In the genomic region with DNA sequence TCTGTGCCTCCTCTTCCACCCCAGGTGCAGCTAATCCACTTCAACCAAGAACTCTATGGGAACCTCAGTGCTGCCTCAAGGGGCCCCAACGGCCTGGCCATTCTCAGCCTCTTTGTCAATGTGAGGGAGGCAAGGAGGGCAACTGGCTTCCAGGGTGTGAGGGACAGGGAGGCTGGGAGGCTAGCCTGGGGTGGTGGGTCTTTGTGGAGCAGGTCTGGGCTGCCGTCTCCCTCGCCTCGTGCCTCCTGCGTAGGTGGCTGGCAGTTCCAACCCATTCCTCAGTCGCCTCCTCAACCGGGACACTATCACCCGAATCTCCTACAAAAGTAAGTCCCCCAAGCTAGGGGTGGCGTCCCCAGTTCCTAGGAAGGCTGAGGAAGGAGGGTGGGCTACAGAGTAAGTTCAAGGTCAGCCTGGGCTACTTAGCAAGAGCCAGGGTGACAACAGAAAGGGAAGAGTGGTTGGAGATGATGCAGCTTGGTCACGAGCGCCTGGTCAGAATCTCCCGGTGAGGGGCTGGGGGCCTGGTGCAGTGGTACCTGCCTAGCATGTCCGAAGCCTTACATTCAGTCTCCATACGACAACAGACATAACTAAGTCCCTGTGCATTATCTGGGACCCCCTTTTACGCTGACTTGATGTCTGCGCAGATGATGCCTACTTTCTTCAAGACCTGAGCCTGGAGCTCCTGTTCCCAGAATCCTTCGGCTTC, we compare ENCODE assay signal across 10 mouse cellular contexts. TPM values are rescaled to one million over a fixed set of nuclear protein-coding genes. Genes with fewer than 3 reads are reported as not detected.
DNase-seq lines count a peak whose midpoint lies in the region; ATAC-seq and TF ChIP-seq lines count a peak whose summit lies in the region.
"Had no signal": no experiment of that assay in that cellular context is flagged by ENCODE, and none has a peak within 500 bp of the region (broad histone marks: within the 10 kb centered on the region; RNA-seq: fewer than 3 reads in every experiment).

No protein-coding gene starts in this region.

- intact Hi-C loops in left cerebral cortex, postnatal 25 days (cut with DNase I) = loop anchor here (10.0 kb wide), 1 partner anchor 238 kb away; a partner anchor contains a TSS

- no peak overlapping the region for H3K4me3 ChIP-seq in kidney, embryonic 15.5 days (replicated peaks)
- no peak overlapping the region for H3K4me3 ChIP-seq in kidney, embryonic 14.5 days (ENCODE audit: low read length)
- H3K4me3 ChIP-seq in forebrain, embryonic 14.5 days (ENCODE audit: low read depth, low read length) = peak overlapping the region; percentile 52; the same call in 1 of the 2 replicates
- 0 out of 2 replicates have a peak overlapping the region, but pooled peaks have one; percentile 58 for H3K4me3 ChIP-seq in midbrain, embryonic 12.5 days
- no peak overlapping the region for H3K4me3 ChIP-seq in liver, postnatal 0 days (ENCODE audit: low read depth, low read length)

- H3K4me1 ChIP-seq in kidney, embryonic 15.5 days = peaks cover 67% of the 10 kb centered on the region
- peaks cover 39% of the 10 kb centered on the region for H3K4me1 ChIP-seq in kidney, embryonic 14.5 days (ENCODE audit: control insufficient read depth, insufficient read depth, low read length)
- H3K4me1 ChIP-seq in forebrain, embryonic 14.5 days (ENCODE audit: control insufficient read depth, insufficient read depth, low read length) = peaks cover 34% of the 10 kb centered on the region
- peaks cover 72% of the 10 kb centered on the region for H3K4me1 ChIP-seq in midbrain, embryonic 12.5 days
- peaks cover 50% of the 10 kb centered on the region for H3K4me1 ChIP-seq in liver, postnatal 0 days (ENCODE audit: insufficient read depth)

- H3K9me3 ChIP-seq in kidney, embryonic 15.5 days (replicated peaks) = no peaks in the 10 kb centered on the region
- no peaks in the 10 kb centered on the region for H3K9me3 ChIP-seq in kidney, embryonic 14.5 days (ENCODE audit: control insufficient read depth, low read length)
- H3K9me3 ChIP-seq in forebrain, embryonic 14.5 days (replicated peaks; ENCODE audit: control insufficient read depth, low read length) = no peaks in the 10 kb centered on the region
- H3K9me3 ChIP-seq in midbrain, embryonic 12.5 days = no peaks in the 10 kb centered on the region
- no peaks in the 10 kb centered on the region for H3K9me3 ChIP-seq in liver, postnatal 0 days (ENCODE audit: low read length)

- no peaks in the 10 kb centered on the region for H3K36me3 ChIP-seq in kidney, embryonic 15.5 days
- no peaks in the 10 kb centered on the region for H3K36me3 ChIP-seq in kidney, embryonic 14.5 days (ENCODE audit: control insufficient read depth, insufficient read depth, low read length)
- no peaks in the 10 kb centered on the region for H3K36me3 ChIP-seq in forebrain, embryonic 14.5 days (ENCODE audit: control insufficient read depth, insufficient read depth, low read length)
- no peaks in the 10 kb centered on the region for H3K36me3 ChIP-seq in midbrain, embryonic 12.5 days
- H3K36me3 ChIP-seq in liver, postnatal 0 days (replicated peaks; ENCODE audit: insufficient read depth, low read length) = no peaks in the 10 kb centered on the region

- peak; percentile 7 for DNase-seq in adrenal gland, postnatal 10 days
- DNase-seq in adrenal gland, postnatal 14 days = no peak
- no peak for DNase-seq in forebrain, embryonic 14.5 days (ENCODE audit: low spot score)
- DNase-seq in left cerebral cortex, postnatal 25 days (ENCODE audit: low spot score in 2 of 2) = no peak
- no peak for DNase-seq in liver, postnatal 0 days

- no peak overlapping the region for H3K27ac ChIP-seq in kidney, embryonic 15.5 days
- H3K27ac ChIP-seq in kidney, embryonic 14.5 days (ENCODE audit: low read depth, low read length) = no peak overlapping the region
- H3K27ac ChIP-seq in forebrain, embryonic 14.5 days (ENCODE audit: low read depth, low read length) = 0 out of 2 replicates have a peak overlapping the region, but pooled peaks have one; percentile 82
- H3K27ac ChIP-seq in midbrain, embryonic 12.5 days (replicated peaks) = peak overlapping the region; percentile 88
- H3K27ac ChIP-seq in liver, postnatal 0 days (ENCODE audit: low read depth) = no peak overlapping the region

- ATAC-seq in kidney, embryonic 15.5 days (replicated peaks; ENCODE audit: low FRiP score) = no peak
- ATAC-seq in kidney, embryonic 14.5 days (ENCODE audit: low FRiP score, low TSS enrichment) = no peak
- no peak for ATAC-seq in forebrain, embryonic 14.5 days
- no peak for ATAC-seq in midbrain, embryonic 12.5 days (ENCODE audit: low FRiP score, low read depth)
- ATAC-seq in liver, postnatal 0 days = no peak

- H3K9ac ChIP-seq in kidney, embryonic 15.5 days = no peak overlapping the region
- no peak overlapping the region for H3K9ac ChIP-seq in kidney, embryonic 14.5 days (ENCODE audit: low read depth, low read length)
- H3K9ac ChIP-seq in forebrain, embryonic 14.5 days (ENCODE audit: low read length) = peak overlapping the region; percentile 38; the same call in 1 of the 2 replicates
- H3K9ac ChIP-seq in midbrain, embryonic 12.5 days (replicated peaks) = no peak overlapping the region
- H3K9ac ChIP-seq in liver, postnatal 0 days (replicated peaks) = no peak overlapping the region

- H3K27me3 ChIP-seq in kidney, embryonic 15.5 days = peaks cover 27% of the 10 kb centered on the region
- peaks cover 12% of the 10 kb centered on the region for H3K27me3 ChIP-seq in kidney, embryonic 14.5 days (ENCODE audit: control insufficient read depth, insufficient read depth, low read length)
- peaks cover 15% of the 10 kb centered on the region for H3K27me3 ChIP-seq in forebrain, embryonic 14.5 days (replicated peaks; ENCODE audit: control insufficient read depth, insufficient read depth, low read length)
- peaks cover 32% of the 10 kb centered on the region for H3K27me3 ChIP-seq in midbrain, embryonic 12.5 days
- H3K27me3 ChIP-seq in liver, postnatal 0 days (ENCODE audit: insufficient read depth, low read length) = peaks cover 31% of the 10 kb centered on the region

- no peak for TF ChIP-seq CTCF in liver, postnatal 0 days (IDR thresholded peaks at IDR 0.05; ENCODE audit: low read depth)

- peak overlapping the region; percentile 9; the same call in 1 of the 2 replicates for H3K4me2 ChIP-seq in kidney, embryonic 15.5 days
- H3K4me2 ChIP-seq in kidney, embryonic 14.5 days (replicated peaks; ENCODE audit: low read depth, low read length) = no peak overlapping the region
- H3K4me2 ChIP-seq in forebrain, embryonic 14.5 days (ENCODE audit: low read length) = peak overlapping the region; percentile 98
- peak overlapping the region; percentile 98 for H3K4me2 ChIP-seq in midbrain, embryonic 12.5 days (replicated peaks)
- H3K4me2 ChIP-seq in liver, postnatal 0 days (ENCODE audit: low read depth, low read length) = no peak overlapping the region

- TF ChIP-seq EP300 in liver, postnatal 0 days (IDR thresholded peaks at IDR 0.05; ENCODE audit: low read depth) = no peak

- WGBS in kidney, embryonic 15.5 days = 91% methylated on average over 17 of the region's 17 CpGs
- WGBS in kidney, embryonic 14.5 days = 92% methylated on average over 17 of the region's 17 CpGs
- 94% methylated on average over 17 of the region's 17 CpGs for WGBS in forebrain, embryonic 14.5 days
- WGBS in midbrain, embryonic 12.5 days = 92% methylated on average over 17 of the region's 17 CpGs
- WGBS in liver, postnatal 0 days (ENCODE audit: insufficient replicate concordance) = 87% methylated on average over 17 of the region's 17 CpGs

RNA-seq across cellular contexts. Expression of a gene that starts 1.9 kb away (rescaled TPM):
- total RNA-seq in adrenal gland, postnatal 10 days (2021) = 10 to 100 TPM; 21.4 to 62.3 TPM
- total RNA-seq in adrenal gland, postnatal 14 days (2021) = 31.2 and 46.3 TPM in 2 replicates
- polyA plus RNA-seq in kidney, embryonic 15.5 days (2015; fragmentation: Nextera tagmentation; extraction: Ambion mirVana) = 3.7 and 4.7 TPM in 2 replicates
- 6.6 and 7.7 TPM in 2 replicates for polyA plus RNA-seq in kidney, embryonic 14.5 days (2014; fragmentation: Nextera tagmentation; extraction: Ambion mirVana)
- 3.6 and 3.7 TPM in 2 replicates for polyA plus RNA-seq in forebrain, embryonic 14.5 days (2014; fragmentation: Nextera tagmentation; extraction: Ambion mirVana)
- 4.5 and 4.6 TPM in 2 replicates for polyA plus RNA-seq in midbrain, embryonic 12.5 days (2016; fragmentation: Nextera tagmentation; extraction: Ambion mirVana)
- total RNA-seq in left cerebral cortex, postnatal 25 days (2021) = 100 to 1,000 TPM in 1 of 2 experiments, 10 to 100 TPM in 1; 66.2 to 147 TPM
- polyA plus RNA-seq in liver, postnatal 0 days (2015; fragmentation: Nextera tagmentation; extraction: Ambion mirVana) = 3.6 and 5.2 TPM in 2 replicates

RNA-seq across cellular contexts. Expression of a gene that starts 3.3 kb away (rescaled TPM):
- 10 to 100 TPM in 1 of 2 experiments, 1 to 10 TPM in 1; 7.6 to 14.5 TPM for total RNA-seq in adrenal gland, postnatal 10 days (2021)
- total RNA-seq in adrenal gland, postnatal 14 days (2021) = 10.5 and 16.9 TPM in 2 replicates
- polyA plus RNA-seq in kidney, embryonic 15.5 days (2015; fragmentation: Nextera tagmentation; extraction: Ambion mirVana) = 8.6 and 8.8 TPM in 2 replicates
- 6.9 and 11.9 TPM in 2 replicates for polyA plus RNA-seq in kidney, embryonic 14.5 days (2014; fragmentation: Nextera tagmentation; extraction: Ambion mirVana)
- 22.5 and 22.8 TPM in 2 replicates for polyA plus RNA-seq in forebrain, embryonic 14.5 days (2014; fragmentation: Nextera tagmentation; extraction: Ambion mirVana)
- polyA plus RNA-seq in midbrain, embryonic 12.5 days (2016; fragmentation: Nextera tagmentation; extraction: Ambion mirVana) = 17.0 and 18.8 TPM in 2 replicates
- total RNA-seq in left cerebral cortex, postnatal 25 days (2021) = 100 to 1,000 TPM; 184 to 223 TPM
- 0.14 and 0.15 TPM in 2 replicates for polyA plus RNA-seq in liver, postnatal 0 days (2015; fragmentation: Nextera tagmentation; extraction: Ambion mirVana)

RNA-seq across cellular contexts. Expression of a gene that starts 8.8 kb away (rescaled TPM):
- total RNA-seq in adrenal gland, postnatal 10 days (2021) = under 1 TPM; 0.21 to 0.30 TPM
- total RNA-seq in adrenal gland, postnatal 14 days (2021) = 0.22 and 0.41 TPM in 2 replicates
- polyA plus RNA-seq in kidney, embryonic 15.5 days (2015; fragmentation: Nextera tagmentation; extraction: Ambion mirVana) = 0.19 and 0.29 TPM in 2 replicates
- 0.17 and 0.28 TPM in 2 replicates for polyA plus RNA-seq in kidney, embryonic 14.5 days (2014; fragmentation: Nextera tagmentation; extraction: Ambion mirVana)
- 0.06 and 0.38 TPM in 2 replicates for polyA plus RNA-seq in forebrain, embryonic 14.5 days (2014; fragmentation: Nextera tagmentation; extraction: Ambion mirVana)
- 0.79 and 0.80 TPM in 2 replicates for polyA plus RNA-seq in midbrain, embryonic 12.5 days (2016; fragmentation: Nextera tagmentation; extraction: Ambion mirVana)
- total RNA-seq in left cerebral cortex, postnatal 25 days (2021) = under 1 TPM; 0.37 to 0.48 TPM
- 0.04 TPM in 1 of 2 replicates, not detected in the other for polyA plus RNA-seq in liver, postnatal 0 days (2015; fragmentation: Nextera tagmentation; extraction: Ambion mirVana)
- total RNA-seq: hematopoietic stem cell, adult 5-6 weeks; liver, adult 2 months had no signal
- polyA plus RNA-seq: liver, adult 2 months had no signal

RNA-seq across cellular contexts. Expression of a gene that starts 12.3 kb away (rescaled TPM):
- 1,000 to 10,000 TPM; 1,029 to 1,042 TPM for total RNA-seq in adrenal gland, postnatal 10 days (2021)
- 927 and 1,052 TPM in 2 replicates for total RNA-seq in adrenal gland, postnatal 14 days (2021)
- 1,132 and 1,166 TPM in 2 replicates for polyA plus RNA-seq in kidney, embryonic 15.5 days (2015; fragmentation: Nextera tagmentation; extraction: Ambion mirVana)
- 1,328 and 1,679 TPM in 2 replicates for polyA plus RNA-seq in kidney, embryonic 14.5 days (2014; fragmentation: Nextera tagmentation; extraction: Ambion mirVana)
- polyA plus RNA-seq in forebrain, embryonic 14.5 days (2014; fragmentation: Nextera tagmentation; extraction: Ambion mirVana) = 727 and 966 TPM in 2 replicates
- polyA plus RNA-seq in midbrain, embryonic 12.5 days (2016; fragmentation: Nextera tagmentation; extraction: Ambion mirVana) = 688 and 721 TPM in 2 replicates
- total RNA-seq in left cerebral cortex, postnatal 25 days (2021) = 100 to 1,000 TPM; 315 to 323 TPM
- 494 and 510 TPM in 2 replicates for polyA plus RNA-seq in liver, postnatal 0 days (2015; fragmentation: Nextera tagmentation; extraction: Ambion mirVana)

RNA-seq across cellular contexts. Expression of a gene that starts 14.8 kb away (rescaled TPM):
- total RNA-seq in adrenal gland, postnatal 10 days (2021) = 10 to 100 TPM; 28.0 to 28.8 TPM
- 32.3 and 34.4 TPM in 2 replicates for total RNA-seq in adrenal gland, postnatal 14 days (2021)
- 28.1 and 33.7 TPM in 2 replicates for polyA plus RNA-seq in kidney, embryonic 15.5 days (2015; fragmentation: Nextera tagmentation; extraction: Ambion mirVana)
- 16.8 and 23.9 TPM in 2 replicates for polyA plus RNA-seq in kidney, embryonic 14.5 days (2014; fragmentation: Nextera tagmentation; extraction: Ambion mirVana)
- 16.3 and 19.7 TPM in 2 replicates for polyA plus RNA-seq in forebrain, embryonic 14.5 days (2014; fragmentation: Nextera tagmentation; extraction: Ambion mirVana)
- polyA plus RNA-seq in midbrain, embryonic 12.5 days (2016; fragmentation: Nextera tagmentation; extraction: Ambion mirVana) = 24.0 and 25.8 TPM in 2 replicates
- total RNA-seq in left cerebral cortex, postnatal 25 days (2021) = 10 to 100 TPM; 29.7 to 29.8 TPM
- 15.5 and 17.3 TPM in 2 replicates for polyA plus RNA-seq in liver, postnatal 0 days (2015; fragmentation: Nextera tagmentation; extraction: Ambion mirVana)

Comparison
In these comparisons a context has a peak if more than half of its experiments do, and no peak if none do; other contexts are left out.
1. H3K4me2 ChIP-seq: peak in kidney, embryonic 15.5 days (single experiment), forebrain, embryonic 14.5 days (single experiment) and midbrain, embryonic 12.5 days (single experiment); none in kidney, embryonic 14.5 days (single experiment) and liver, postnatal 0 days (single experiment).
2. H3K27ac ChIP-seq: peak in forebrain, embryonic 14.5 days (single experiment) and midbrain, embryonic 12.5 days (single experiment); none in kidney, embryonic 15.5 days (single experiment), kidney, embryonic 14.5 days (single experiment) and liver, postnatal 0 days (single experiment).
3. H3K4me3 ChIP-seq: peak in forebrain, embryonic 14.5 days (single experiment) and midbrain, embryonic 12.5 days (single experiment); none in kidney, embryonic 15.5 days (single experiment), kidney, embryonic 14.5 days (single experiment) and liver, postnatal 0 days (single experiment).